Mouse (Mus musculus) hindbrain, embryonic 16.5 days (tissue): Measurements from ENCODE around the gene Yes1. TPM values are rescaled to one million over a fixed set of nuclear protein-coding genes. Genes with fewer than 3 reads are reported as not detected.

Experiments used
- ATAC-seq: fragments of 200-750 bp; cut with Nextera tagmentation; 2 replicates; pipeline ENCODE4 v1.8.0; 2017; ENCODE audit warnings: moderate TSS enrichment, moderate library complexity
- H3K27ac ChIP-seq: fragments of 300-500 bp; sonication (generic); 2 replicates; pipeline ENCODE4 v1.5.1; 2014; ENCODE audit warnings: low read depth, mild to moderate bottlenecking, control low read depth, low read length, moderate library complexity
- H3K27me3 ChIP-seq: fragments of 300-500 bp; sonication (generic); replicated peaks from 2 replicates; pipeline ENCODE4 v1.6.1; 2014; ENCODE audit warnings: low read length; ENCODE audit not compliant: control insufficient read depth, insufficient read depth
- H3K36me3 ChIP-seq: fragments of 300-500 bp; sonication (generic); 2 replicates; pipeline ENCODE4 v1.6.1; 2014; ENCODE audit warnings: mild to moderate bottlenecking, low read length, moderate library complexity, mixed read lengths; ENCODE audit not compliant: control insufficient read depth, insufficient read depth
- H3K4me1 ChIP-seq: fragments of 300-500 bp; sonication (generic); 2 replicates; pipeline ENCODE4 v1.6.1; 2014; ENCODE audit warnings: low read depth, low read length; ENCODE audit not compliant: control insufficient read depth, insufficient read depth
- H3K4me2 ChIP-seq: fragments of 300-500 bp; sonication (generic); 2 replicates; pipeline ENCODE4 v1.6.1; 2014; ENCODE audit warnings: mild to moderate bottlenecking, low read length, control low read depth, moderate library complexity
- H3K4me3 ChIP-seq: fragments of 300-500 bp; sonication (generic); 2 replicates; pipeline ENCODE4 v1.5.1; 2014; ENCODE audit warnings: mild to moderate bottlenecking, low read length, control low read depth, moderate library complexity
- H3K9ac ChIP-seq: fragments of 300-500 bp; sonication (generic); 2 replicates; pipeline ENCODE4 v1.6.1; 2014; ENCODE audit warnings: low read depth, mild to moderate bottlenecking, control low read depth, low read length, moderate library complexity
- H3K9me3 ChIP-seq: fragments of 300-500 bp; sonication (generic); 2 replicates; pipeline ENCODE4 v1.6.1; 2014; ENCODE audit warnings: mild to moderate bottlenecking, low read length, moderate library complexity; ENCODE audit not compliant: control insufficient read depth
- WGBS: fragments of 180-500 bp; shearing (Covaris S2); extraction: QIAGEN DNeasy Blood & Tissue Kit; methylation state at CpG from one replicate; pipeline ENCODE4 v1.1.7; 2014; 5-methylcytosine and 5-hydroxymethylcytosine counted together
- polyA plus RNA-seq: library from polyadenylated mRNA; unstranded; fragments of >200 nt; fragmentation: Nextera tagmentation; extraction: Ambion mirVana; gene quantifications from 2 replicates; pipeline ENCODE4 v1.2.1, GENCODE M21; 2015

The Yes1 gene
- polyA plus RNA-seq = 16.9 and 18.1 TPM in 2 replicates

GRCm38 (mm10) chr5:32610801-32611340 is at the start of gene Yes1:
Gene Yes1, plus strand, starts transcription at chr5:32611171.
- no peaks in the 10 kb centered on the region for H3K9me3 ChIP-seq
- peak; percentile 95 for ATAC-seq
- WGBS = under 1% methylated on average over 46 of the region's 69 CpGs

GRCm38 (mm10) chr5:32564697-32565096 is 46.3 kb upstream of the Yes1 start:
- 96% methylated on average over 1 of the region's 1 CpGs for WGBS
- Histone ChIP-seq H3K36me3 (no peaks in the 10 kb centered on the region), H3K27ac (no peak overlapping the region), H3K9ac (no peak overlapping the region), H3K27me3 (no peaks in the 10 kb centered on the region), H3K9me3 (no peaks in the 10 kb centered on the region), H3K4me2 (no peak overlapping the region), H3K4me3 (no peak overlapping the region), H3K4me1 (no peaks in the 10 kb centered on the region)
- ATAC-seq = no peak

More at GRCm38 (mm10) chr5:32610801-32611340, at the start of gene Yes1:
- peaks cover 2% of the 10 kb centered on the region; the same call in 1 of the 2 replicates for H3K4me1 ChIP-seq
- no peaks in the 10 kb centered on the region for H3K36me3 ChIP-seq
- H3K27ac ChIP-seq = peak within 1 kb of the TSS; percentile 94
- H3K4me2 ChIP-seq = peak within 1 kb of the TSS; percentile 89
- H3K4me3 ChIP-seq = peak within 1 kb of the TSS; percentile 97
- peak within 1 kb of the TSS; percentile 97 for H3K9ac ChIP-seq
- no peaks in the 10 kb centered on the region for H3K27me3 ChIP-seq

GRCm38 (mm10) chr5:32571802-32572201 is 39.2 kb upstream of the Yes1 start:
- Histone ChIP-seq H3K4me2 (no peak overlapping the region), H3K4me3 (no peak overlapping the region), H3K9me3 (no peaks in the 10 kb centered on the region), H3K4me1 (no peaks in the 10 kb centered on the region), H3K36me3 (no peaks in the 10 kb centered on the region), H3K27ac (no peak overlapping the region), H3K27me3 (no peaks in the 10 kb centered on the region), H3K9ac (no peak overlapping the region)
- 79% methylated on average over 5 of the region's 5 CpGs for WGBS
- ATAC-seq = no peak

- Histone ChIP-seq H3K4me3 (no peak overlapping the region), H3K36me3 (no peaks in the 10 kb centered on the region), H3K4me2 (no peak overlapping the region), H3K9me3 (no peaks in the 10 kb centered on the region), H3K9ac (no peak overlapping the region), H3K27me3 (no peaks in the 10 kb centered on the region), H3K27ac (no peak overlapping the region), H3K4me1 (no peaks in the 10 kb centered on the region)
- 11% methylated on average over 5 of the region's 5 CpGs for WGBS
- ATAC-seq = no peak
Observed at GRCm38 (mm10) chr5:32588136-32588535, 22.8 kb upstream of the Yes1 start.

GRCm38 (mm10) chr5:32593793-32594192 is 17.2 kb upstream of the Yes1 start:
- no peak overlapping the region for H3K4me2 ChIP-seq
- WGBS = 18% methylated on average over 4 of the region's 4 CpGs
- H3K4me1 ChIP-seq = no peaks in the 10 kb centered on the region
- H3K9ac ChIP-seq = no peak overlapping the region
- H3K36me3 ChIP-seq = no peaks in the 10 kb centered on the region
- H3K9me3 ChIP-seq = no peaks in the 10 kb centered on the region
- no peak for ATAC-seq
- no peak overlapping the region for H3K27ac ChIP-seq
- no peak overlapping the region for H3K4me3 ChIP-seq
- H3K27me3 ChIP-seq = no peaks in the 10 kb centered on the region

GRCm38 (mm10) chr5:32594358-32594757 is 16.6 kb upstream of the Yes1 start:
- H3K36me3 ChIP-seq = no peaks in the 10 kb centered on the region
- H3K9me3 ChIP-seq = no peaks in the 10 kb centered on the region
- no peaks in the 10 kb centered on the region for H3K27me3 ChIP-seq
- no peak overlapping the region for H3K4me2 ChIP-seq
- H3K27ac ChIP-seq = no peak overlapping the region
- no peak overlapping the region for H3K9ac ChIP-seq
- no peak for ATAC-seq
- no peaks in the 10 kb centered on the region for H3K4me1 ChIP-seq
- WGBS = 76% methylated on average over 5 of the region's 5 CpGs
- no peak overlapping the region for H3K4me3 ChIP-seq

- no peak for ATAC-seq
- no peak overlapping the region for H3K4me2 ChIP-seq
Observed at GRCm38 (mm10) chr5:32605911-32606310, 5.1 kb upstream of the Yes1 start.

GRCm38 (mm10) chr5:32607776-32608355 is 3.1 kb upstream of the Yes1 start:
- Histone ChIP-seq H3K9me3 (no peaks in the 10 kb centered on the region), H3K4me1 (peaks cover 2% of the 10 kb centered on the region; the same call in 1 of the 2 replicates), H3K4me2 (no peak overlapping the region), H3K9ac (no peak overlapping the region), H3K4me3 (no peak overlapping the region), H3K36me3 (no peaks in the 10 kb centered on the region), H3K27me3 (no peaks in the 10 kb centered on the region), H3K27ac (no peak overlapping the region)
- ATAC-seq = no peak
- 56% methylated on average over 2 of the region's 2 CpGs for WGBS

More at GRCm38 (mm10) chr5:32605911-32606310, 5.1 kb upstream of the Yes1 start:
- Histone ChIP-seq H3K9me3 (no peaks in the 10 kb centered on the region), H3K27ac (no peak overlapping the region), H3K4me3 (no peak overlapping the region), H3K36me3 (no peaks in the 10 kb centered on the region), H3K27me3 (no peaks in the 10 kb centered on the region), H3K4me1 (no peaks in the 10 kb centered on the region; the same call in 1 of the 2 replicates), H3K9ac (no peak overlapping the region)
- WGBS = 95% methylated on average over 1 of the region's 1 CpGs

- no peak overlapping the region for H3K4me3 ChIP-seq
- no peaks in the 10 kb centered on the region for H3K27me3 ChIP-seq
- H3K9ac ChIP-seq = no peak overlapping the region
- H3K36me3 ChIP-seq = no peaks in the 10 kb centered on the region
- peaks cover 2% of the 10 kb centered on the region; the same call in 1 of the 2 replicates for H3K4me1 ChIP-seq
- 87% methylated on average over 4 of the region's 4 CpGs for WGBS
- H3K9me3 ChIP-seq = no peaks in the 10 kb centered on the region
- ATAC-seq = no peak
- no peak overlapping the region for H3K27ac ChIP-seq
- no peak overlapping the region for H3K4me2 ChIP-seq
Observed at GRCm38 (mm10) chr5:32608516-32608915, 2.5 kb upstream of the Yes1 start.
